Mouse (Mus musculus) lung, postnatal 0 days (tissue): ENCODE measurements around the gene Clic3. TPM values are rescaled to one million over a fixed set of nuclear protein-coding genes. Genes with fewer than 3 reads are reported as not detected.

Experiments used
- ATAC-seq: fragments of 200-750 bp; cut with Nextera tagmentation; 2 replicates; pipeline ENCODE4 v1.8.0; 2017; ENCODE audit warnings: moderate library complexity
- DNase-seq: peaks from one replicate; pipeline ENCODE4 v3.0.0-alpha.2; 2016; ENCODE audit warnings: low spot score
- H3K27ac ChIP-seq: fragments of 300-500 bp; sonication (generic); 2 replicates; pipeline ENCODE4 v1.5.1; 2014; ENCODE audit warnings: antibody characterized with exemption, mild to moderate bottlenecking, low read length, mixed read lengths
- H3K27me3 ChIP-seq: fragments of 300-500 bp; sonication (generic); replicated peaks from 2 replicates; pipeline ENCODE4 v1.6.1; 2014; ENCODE audit warnings: low read length, mixed read lengths; ENCODE audit not compliant: insufficient read depth
- H3K36me3 ChIP-seq: fragments of 300-500 bp; sonication (generic); 2 replicates; pipeline ENCODE4 v1.6.1; 2014; ENCODE audit warnings: low read length, mixed read lengths; ENCODE audit not compliant: insufficient read depth
- H3K4me1 ChIP-seq: fragments of 300-500 bp; sonication (generic); 2 replicates; pipeline ENCODE4 v1.6.1; 2014; ENCODE audit warnings: antibody characterized with exemption, low read depth, low read length, mixed read lengths; ENCODE audit not compliant: insufficient read depth
- H3K4me2 ChIP-seq: fragments of 300-500 bp; sonication (generic); replicated peaks from 2 replicates; pipeline ENCODE4 v1.6.1; 2014; ENCODE audit warnings: low read depth, mild to moderate bottlenecking, low read length, moderate library complexity, mixed read lengths
- H3K4me3 ChIP-seq: fragments of 300-500 bp; sonication (generic); 2 replicates; pipeline ENCODE4 v1.5.1; 2014; ENCODE audit warnings: low read depth, low read length
- H3K9ac ChIP-seq: fragments of 300-500 bp; sonication (generic); replicated peaks from 2 replicates; pipeline ENCODE4 v1.6.1; 2014; ENCODE audit warnings: low read depth, mild to moderate bottlenecking
- H3K9me3 ChIP-seq: fragments of 300-500 bp; sonication (generic); 2 replicates; pipeline ENCODE4 v1.6.1; 2016; ENCODE audit warnings: low read length, mixed read lengths
- CTCF ChIP-seq: IDR thresholded peaks from 2 replicates; pipeline ENCODE4 v1.5.1; 2016; ENCODE audit warnings: antibody characterized with exemption, mild to moderate bottlenecking
- EP300 ChIP-seq: IDR thresholded peaks from 2 replicates; pipeline ENCODE4 v1.6.1; 2016; ENCODE audit warnings: antibody characterized with exemption, mild to moderate bottlenecking, control low read depth
- WGBS: fragments of 180-500 bp; shearing (Covaris S2); extraction: QIAGEN DNeasy Blood & Tissue Kit; methylation state at CpG from one replicate; pipeline ENCODE4 v1.1.7; 2014; 5-methylcytosine and 5-hydroxymethylcytosine counted together
- microRNA-seq: library from miRNA; unstranded; fragments of <30 nt; microRNA quantifications from one replicate; pipeline ENCODE4, GENCODE M21; 2016
- polyA plus RNA-seq: library from polyadenylated mRNA; unstranded; fragments of >200 nt; fragmentation: Nextera tagmentation; extraction: Ambion mirVana; gene quantifications from 2 replicates; pipeline ENCODE4 v1.2.1, GENCODE M21; 2015

The Clic3 gene
- polyA plus RNA-seq, 1 experiment from 2014 or later: 633 TPM

DNA sequence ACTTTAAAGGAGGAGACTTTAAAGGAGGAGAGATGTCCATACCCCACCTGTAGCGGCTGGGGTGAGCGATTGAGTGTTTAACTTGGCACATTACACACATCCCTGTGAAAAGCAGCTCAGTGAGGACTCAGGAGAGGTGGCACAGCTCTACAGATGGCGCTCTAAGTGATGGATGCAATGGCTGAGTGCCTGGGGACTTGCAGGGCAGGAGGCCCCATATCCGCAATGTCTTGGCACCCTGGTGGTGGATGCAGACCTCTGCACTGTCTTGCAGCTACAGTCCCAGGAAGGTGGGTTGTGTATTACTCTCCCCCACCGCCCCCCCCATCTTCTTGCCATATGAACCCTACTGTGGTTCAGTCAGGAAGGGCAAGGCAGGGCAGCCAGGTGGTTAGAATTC, 50.3 kb downstream of the Clic3 start:
- ATAC-seq: peak; percentile 73
- WGBS: 35% methylated on average over 5 of the region's 5 CpGs
- no peak overlapping the region for H3K4me3 ChIP-seq
- DNase-seq: peak; percentile 61
- no peaks in the 10 kb centered on the region; the same call in 1 of the 2 replicates for H3K4me1 ChIP-seq
- H3K9me3 ChIP-seq: no peaks in the 10 kb centered on the region
- H3K27me3 ChIP-seq: no peaks in the 10 kb centered on the region
- TF ChIP-seq EP300: no peak
- TF ChIP-seq CTCF: peak; percentile 65
- no peak overlapping the region for H3K27ac ChIP-seq
- no peak overlapping the region for H3K9ac ChIP-seq
- no peak overlapping the region for H3K4me2 ChIP-seq
- H3K36me3 ChIP-seq: no peaks in the 10 kb centered on the region

Small RNAs within 50 kb of the gene (microRNA-seq; reads per million reads assigned to microRNA genes)
- gene Mir3087: not detected

Other genes starting within 250 kb of the Clic3 start
- gene Nelfb, start 245.3 kb upstream of the Clic3 start, polyA plus RNA-seq: 74.0 and 80.1 TPM in 2 replicates
- 0.12 TPM in 1 of 2 replicates, not detected in the other for gene Stpg3, start 242.2 kb upstream of the Clic3 start, polyA plus RNA-seq
- 0.32 and 0.98 TPM in 2 replicates for gene Fam166a, start 238.1 kb upstream of the Clic3 start, polyA plus RNA-seq
- 344 and 386 TPM in 2 replicates for gene Tubb4b, start 232.1 kb upstream of the Clic3 start, polyA plus RNA-seq
- gene Slc34a3, start 222.5 kb upstream of the Clic3 start, polyA plus RNA-seq: not detected in 2 replicates
- 0.10 TPM in 1 of 2 replicates, not detected in the other for gene Rnf224, start 220.1 kb upstream of the Clic3 start, polyA plus RNA-seq
- gene Rnf208, start 214.6 kb upstream of the Clic3 start, polyA plus RNA-seq: 3.4 TPM in 2 replicates
- gene Cysrt1, start 214.4 kb upstream of the Clic3 start, polyA plus RNA-seq: 0.69 and 0.85 TPM in 2 replicates
- gene AL732309.1, start 210.0 kb upstream of the Clic3 start, polyA plus RNA-seq: 4.1 and 4.3 TPM in 2 replicates
- 43.2 and 44.9 TPM in 2 replicates for gene Tmem203, start 201.4 kb upstream of the Clic3 start, polyA plus RNA-seq
- gene Tprn, start 194.2 kb upstream of the Clic3 start, polyA plus RNA-seq: 7.2 and 7.4 TPM in 2 replicates
- 146 and 173 TPM in 2 replicates for gene Ssna1, start 184.4 kb upstream of the Clic3 start, polyA plus RNA-seq
- gene Anapc2, start 184.4 kb upstream of the Clic3 start, polyA plus RNA-seq: 88.4 and 89.0 TPM in 2 replicates
- not detected in 2 replicates for gene Tmem210, start 168.7 kb upstream of the Clic3 start, polyA plus RNA-seq
- 42.2 and 46.5 TPM in 2 replicates for gene Lrrc26, start 166.9 kb upstream of the Clic3 start, polyA plus RNA-seq
- 0.30 and 0.36 TPM in 2 replicates for gene Grin1, start 137.7 kb upstream of the Clic3 start, polyA plus RNA-seq
- 36.8 and 40.9 TPM in 2 replicates for gene Man1b1, start 124.5 kb upstream of the Clic3 start, polyA plus RNA-seq
- 10.5 and 11.1 TPM in 2 replicates for gene Dpp7, start 100.5 kb upstream of the Clic3 start, polyA plus RNA-seq
- gene Uap1l1, start 91.2 kb upstream of the Clic3 start, polyA plus RNA-seq: 74.4 and 75.5 TPM in 2 replicates
- 2.2 and 2.4 TPM in 2 replicates for gene Sapcd2, start 84.5 kb upstream of the Clic3 start, polyA plus RNA-seq
- 2.6 and 2.8 TPM in 2 replicates for gene Entpd2, start 61.0 kb upstream of the Clic3 start, polyA plus RNA-seq
- 42.7 and 45.3 TPM in 2 replicates for gene Npdc1, start 57.5 kb upstream of the Clic3 start, polyA plus RNA-seq
- 0.32 and 0.45 TPM in 2 replicates for gene Fut7, start 33.6 kb upstream of the Clic3 start, polyA plus RNA-seq
- gene Abca2, start 28.1 kb upstream of the Clic3 start, polyA plus RNA-seq: 2.7 and 4.0 TPM in 2 replicates
- 67.4 and 68.9 TPM in 2 replicates for gene Paxx, start 4.3 kb downstream of the Clic3 start, polyA plus RNA-seq
- 5.8 and 6.1 TPM in 2 replicates for gene Ptgds, start 13.2 kb downstream of the Clic3 start, polyA plus RNA-seq
- not detected in 2 replicates for gene Lcn12, start 37.1 kb downstream of the Clic3 start, polyA plus RNA-seq
- gene Fbxw5, start 43.9 kb downstream of the Clic3 start, polyA plus RNA-seq: 39.7 and 43.4 TPM in 2 replicates
- 2.6 and 3.2 TPM in 2 replicates for gene C8g, start 44.9 kb downstream of the Clic3 start, polyA plus RNA-seq
- 20.7 and 21.0 TPM in 2 replicates for gene Traf2, start 90.1 kb downstream of the Clic3 start, polyA plus RNA-seq
- 297 and 329 TPM in 2 replicates for gene Edf1, start 101.0 kb downstream of the Clic3 start, polyA plus RNA-seq
- gene Mamdc4, start 118.0 kb downstream of the Clic3 start, polyA plus RNA-seq: 0.31 and 1.2 TPM in 2 replicates
- gene Phpt1, start 118.4 kb downstream of the Clic3 start, polyA plus RNA-seq: 97.7 and 103 TPM in 2 replicates
- 0.07 TPM in 1 of 2 replicates, not detected in the other for gene Ajm1, start 124.9 kb downstream of the Clic3 start, polyA plus RNA-seq
- gene Rabl6, start 151.7 kb downstream of the Clic3 start, polyA plus RNA-seq: 34.7 and 41.2 TPM in 2 replicates
- 0.38 and 0.44 TPM in 2 replicates for gene Ccdc183, start 160.8 kb downstream of the Clic3 start, polyA plus RNA-seq
- gene Tmem141, start 165.2 kb downstream of the Clic3 start, polyA plus RNA-seq: 26.0 and 29.9 TPM in 2 replicates
- gene Fcna, start 171.2 kb downstream of the Clic3 start, polyA plus RNA-seq: 2.5 and 2.8 TPM in 2 replicates
- not detected in 2 replicates for gene Lcn8, start 196.3 kb downstream of the Clic3 start, polyA plus RNA-seq
- gene Lcn5, start 201.1 kb downstream of the Clic3 start, polyA plus RNA-seq: not detected in 2 replicates
- gene Lcn6, start 219.9 kb downstream of the Clic3 start, polyA plus RNA-seq: not detected in 2 replicates
- gene Lcn10, start 225.9 kb downstream of the Clic3 start, polyA plus RNA-seq: not detected in 2 replicates
- gene Obp2a, start 243.2 kb downstream of the Clic3 start, polyA plus RNA-seq: not detected in 2 replicates
- 57.8 and 58.7 TPM in 2 replicates for gene Bmyc, start 249.9 kb downstream of the Clic3 start, polyA plus RNA-seq